Mouse (Mus musculus) erythroblast, adult 5-6 weeks (primary cell): Measurements from ENCODE around the gene Nomo1. TPM values are rescaled to one million over a fixed set of nuclear protein-coding genes. Genes with fewer than 3 reads are reported as not detected.

Experiments
- ATAC-seq: replicated peaks from 2 replicates; pipeline ENCODE4 v1.8.0; 2016; ENCODE audit warnings: moderate number of reproducible peaks, mild to moderate bottlenecking, moderate TSS enrichment, inconsistent platforms; ENCODE audit not compliant: poor library complexity, low FRiP score, severe bottlenecking
- total RNA-seq, 2 experiments: library from RNA; stranded (forward) in 1 of 2; stranded (reverse) in 1 of 2; fragments of 150-400 nt in 1 of 2; fragments of 200-764, 138-1000 nt in 1 of 2; gene quantifications; 2 replicates each; pipeline versions ENCODE4 v1.2.3 to v1.2.4; 2015 to 2017; ENCODE audit warnings: low replicate concordance in 2 of 2

Gene Nomo1
- total RNA-seq, 2 experiments from 2014 or later: 8.5 to 9.2 TPM

- ATAC-seq: no peak
Observed at GRCm38 (mm10) chr7:46098221-46098918, 64.9 kb downstream of the Nomo1 start.

- ATAC-seq: no peak
Observed at GRCm38 (mm10) chr7:46098919-46099286, 65.4 kb downstream of the Nomo1 start.

GRCm38 (mm10) chr7:46099682-46100081, 66.2 kb downstream of the Nomo1 start:
- ATAC-seq: no peak

GRCm38 (mm10) chr7:46100563-46100962, 67.1 kb downstream of the Nomo1 start, which contains the start of gene Kcnj11:
TSS of gene Kcnj11 (minus strand) at chr7:46100764.
- ATAC-seq: 0 out of 2 replicates have a peak, but pooled peaks have one; percentile 40

- no peak for ATAC-seq
Observed at GRCm38 (mm10) chr7:46103075-46103591, 69.6 kb downstream of the Nomo1 start.

- no peak for ATAC-seq
Observed at GRCm38 (mm10) chr7:46103771-46104170, 70.3 kb downstream of the Nomo1 start.

- no peak for ATAC-seq
Observed at GRCm38 (mm10) chr7:46104256-46104915, 70.9 kb downstream of the Nomo1 start.

- ATAC-seq: no peak
Observed at GRCm38 (mm10) chr7:46105484-46105883, 72.0 kb downstream of the Nomo1 start.

GRCm38 (mm10) chr7:46110079-46110478, 76.6 kb downstream of the Nomo1 start:
- ATAC-seq: no peak

- ATAC-seq: no peak
Observed at GRCm38 (mm10) chr7:46111212-46111817, 77.8 kb downstream of the Nomo1 start.

GRCm38 (mm10) chr7:46111938-46112337, 78.4 kb downstream of the Nomo1 start:
- no peak for ATAC-seq

- no peak for ATAC-seq
Observed at GRCm38 (mm10) chr7:46113435-46113834, 79.9 kb downstream of the Nomo1 start.

GRCm38 (mm10) chr7:46116118-46116581, 82.7 kb downstream of the Nomo1 start:
- no peak for ATAC-seq

- no peak for ATAC-seq
Observed at GRCm38 (mm10) chr7:46117035-46117434, 83.5 kb downstream of the Nomo1 start.

- ATAC-seq: no peak
Observed at GRCm38 (mm10) chr7:46122964-46123363, 89.5 kb downstream of the Nomo1 start.

- ATAC-seq: no peak
Observed at GRCm38 (mm10) chr7:46124460-46124859, 91.0 kb downstream of the Nomo1 start.

GRCm38 (mm10) chr7:46125340-46125739, 91.8 kb downstream of the Nomo1 start:
- ATAC-seq: no peak

GRCm38 (mm10) chr7:46128196-46128595, 94.7 kb downstream of the Nomo1 start:
- no peak for ATAC-seq

GRCm38 (mm10) chr7:46129463-46130179, 96.1 kb downstream of the Nomo1 start:
- ATAC-seq: no peak

- ATAC-seq: no peak
Observed at GRCm38 (mm10) chr7:46130723-46131122, 97.2 kb downstream of the Nomo1 start.
